Mouse (Mus musculus): ENCODE results near the gene Ciz1. TPM values are rescaled to one million over a fixed set of nuclear protein-coding genes. Genes with fewer than 3 reads are reported as not detected.
"Not testable (repeated sequence)": the region's sequence is repeated elsewhere in the genome, so short reads cannot be mapped to it uniquely, and the experiment has no call there.

Gene Ciz1
- polyA plus RNA-seq, 1 experiment: 47.6 TPM

GRCm38 (mm10) chr2:32354336-32354895 lies 2.3 kb downstream of the Ciz1 start:
- H3K4me3 ChIP-seq (ENCODE audit: insufficient read depth, low read length): no peak overlapping the region
- no peak overlapping the region for H3K27ac ChIP-seq (ENCODE audit: insufficient read depth, low read length)
- H3K4me1 ChIP-seq (ENCODE audit: control insufficient read depth, insufficient read depth, low read length): peaks cover 5% of the 10 kb centered on the region; the same call in 1 of the 2 replicates
- TF ChIP-seq CTCF (IDR thresholded peaks at IDR 0.05; ENCODE audit: borderline replicate concordance, insufficient read depth, low read length): no peak
- TF ChIP-seq POLR2A (IDR thresholded peaks at IDR 0.05; ENCODE audit: low read depth, low read length): no peak

GRCm38 (mm10) chr2:32356216-32356615 lies 4.1 kb downstream of the Ciz1 start:
- H3K4me3 ChIP-seq (ENCODE audit: insufficient read depth, low read length): no peak overlapping the region
- no peak for TF ChIP-seq POLR2A (IDR thresholded peaks at IDR 0.05; ENCODE audit: low read depth, low read length)
- TF ChIP-seq CTCF (IDR thresholded peaks at IDR 0.05; ENCODE audit: borderline replicate concordance, insufficient read depth, low read length): no peak
- H3K27ac ChIP-seq (ENCODE audit: insufficient read depth, low read length): no peak overlapping the region
- H3K4me1 ChIP-seq (ENCODE audit: control insufficient read depth, insufficient read depth, low read length): peaks cover 3% of the 10 kb centered on the region; the same call in 1 of the 2 replicates

- no peak for TF ChIP-seq CTCF (IDR thresholded peaks at IDR 0.05; ENCODE audit: borderline replicate concordance, insufficient read depth, low read length)
- no peak for TF ChIP-seq POLR2A (IDR thresholded peaks at IDR 0.05; ENCODE audit: low read depth, low read length)
- Histone ChIP-seq H3K4me1 (ENCODE audit: control insufficient read depth, insufficient read depth, low read length) (no peaks in the 10 kb centered on the region), H3K4me3 (ENCODE audit: insufficient read depth, low read length) (no peak overlapping the region), H3K27ac (ENCODE audit: insufficient read depth, low read length) (no peak overlapping the region)
Measured at GRCm38 (mm10) chr2:32357710-32358109, 5.6 kb downstream of the Ciz1 start.

GRCm38 (mm10) chr2:32358381-32358780 lies 6.3 kb downstream of the Ciz1 start:
- Histone ChIP-seq H3K4me1 (ENCODE audit: control insufficient read depth, insufficient read depth, low read length) (no peaks in the 10 kb centered on the region), H3K4me3 (ENCODE audit: insufficient read depth, low read length) (no peak overlapping the region), H3K27ac (ENCODE audit: insufficient read depth, low read length) (no peak overlapping the region)
- TF ChIP-seq POLR2A (IDR thresholded peaks at IDR 0.05; ENCODE audit: low read depth, low read length) (no peak), CTCF (IDR thresholded peaks at IDR 0.05; ENCODE audit: borderline replicate concordance, insufficient read depth, low read length) (no peak)

GRCm38 (mm10) chr2:32360741-32361140 lies 8.6 kb downstream of the Ciz1 start:
- TF ChIP-seq POLR2A (IDR thresholded peaks at IDR 0.05; ENCODE audit: low read depth, low read length): no peak
- no peak for TF ChIP-seq CTCF (IDR thresholded peaks at IDR 0.05; ENCODE audit: borderline replicate concordance, insufficient read depth, low read length)
- H3K4me1 ChIP-seq (ENCODE audit: control insufficient read depth, insufficient read depth, low read length): no peaks in the 10 kb centered on the region; the same call in 1 of the 2 replicates
- no peak overlapping the region for H3K27ac ChIP-seq (ENCODE audit: insufficient read depth, low read length)
- peak overlapping the region; percentile 47 for H3K4me3 ChIP-seq (ENCODE audit: insufficient read depth, low read length)

GRCm38 (mm10) chr2:32361437-32361836 lies 9.3 kb downstream of the Ciz1 start:
- peak overlapping the region; percentile 47 for H3K4me3 ChIP-seq (ENCODE audit: insufficient read depth, low read length)

GRCm38 (mm10) chr2:32362274-32362673 lies 10.1 kb downstream of the Ciz1 start:
- Histone ChIP-seq H3K27ac (ENCODE audit: insufficient read depth, low read length) (peak overlapping the region; percentile 44; the same call in 1 of the 2 replicates), H3K4me3 (ENCODE audit: insufficient read depth, low read length) (peak overlapping the region; percentile 64)
- H3K4me1 ChIP-seq (ENCODE audit: control insufficient read depth, insufficient read depth, low read length): not testable (repeated sequence)

More at GRCm38 (mm10) chr2:32361437-32361836, 9.3 kb downstream of the Ciz1 start:
- Histone ChIP-seq H3K27ac (ENCODE audit: insufficient read depth, low read length) (no peak overlapping the region), H3K4me1 (ENCODE audit: control insufficient read depth, insufficient read depth, low read length) (no peaks in the 10 kb centered on the region; the same call in 1 of the 2 replicates)
- TF ChIP-seq POLR2A (IDR thresholded peaks at IDR 0.05; ENCODE audit: low read depth, low read length) (no peak), CTCF (IDR thresholded peaks at IDR 0.05; ENCODE audit: borderline replicate concordance, insufficient read depth, low read length) (peak; percentile 54; the same call in 1 of the 2 replicates)

GRCm38 (mm10) chr2:32362817-32363340 lies 10.8 kb downstream of the Ciz1 start:
- TF ChIP-seq CTCF (IDR thresholded peaks at IDR 0.05; ENCODE audit: borderline replicate concordance, insufficient read depth, low read length) (peak; percentile 70), POLR2A (IDR thresholded peaks at IDR 0.05; ENCODE audit: low read depth, low read length) (peak; percentile 76)
- Histone ChIP-seq H3K4me3 (ENCODE audit: insufficient read depth, low read length) (peak overlapping the region; percentile 64), H3K27ac (ENCODE audit: insufficient read depth, low read length) (peak overlapping the region; percentile 44), H3K4me1 (ENCODE audit: control insufficient read depth, insufficient read depth, low read length) (no peaks in the 10 kb centered on the region; the same call in 1 of the 2 replicates)

GRCm38 (mm10) chr2:32363376-32364106 lies 11.4 kb downstream of the Ciz1 start:
- no peaks in the 10 kb centered on the region; the same call in 1 of the 2 replicates for H3K4me1 ChIP-seq (ENCODE audit: control insufficient read depth, insufficient read depth, low read length)
- H3K27ac ChIP-seq (ENCODE audit: insufficient read depth, low read length): peak overlapping the region; percentile 44
- peak overlapping the region; percentile 64 for H3K4me3 ChIP-seq (ENCODE audit: insufficient read depth, low read length)
- TF ChIP-seq CTCF (IDR thresholded peaks at IDR 0.05; ENCODE audit: borderline replicate concordance, insufficient read depth, low read length) (no peak), POLR2A (IDR thresholded peaks at IDR 0.05; ENCODE audit: low read depth, low read length) (no peak)

GRCm38 (mm10) chr2:32364121-32364520 lies 12.0 kb downstream of the Ciz1 start:
- H3K4me3 ChIP-seq (ENCODE audit: insufficient read depth, low read length): peak overlapping the region; percentile 64; the same call in 1 of the 2 replicates
- TF ChIP-seq CTCF (IDR thresholded peaks at IDR 0.05; ENCODE audit: borderline replicate concordance, insufficient read depth, low read length): no peak
- no peak for TF ChIP-seq POLR2A (IDR thresholded peaks at IDR 0.05; ENCODE audit: low read depth, low read length)
- no peak overlapping the region for H3K27ac ChIP-seq (ENCODE audit: insufficient read depth, low read length)
- H3K4me1 ChIP-seq (ENCODE audit: control insufficient read depth, insufficient read depth, low read length): no peaks in the 10 kb centered on the region; the same call in 1 of the 2 replicates

Data from embryonic fibroblast, embryonic 13.5 days (primary cell).